Mouse (Mus musculus) heart, embryonic 15.5 days (tissue): ENCODE data around the gene Fam92b. TPM values are rescaled to one million over a fixed set of nuclear protein-coding genes. Genes with fewer than 3 reads are reported as not detected.

ENCODE experiments used
- ATAC-seq: fragments of 200-750 bp; cut with Nextera tagmentation; replicated peaks from 2 replicates; pipeline ENCODE4 v1.8.0; 2017; ENCODE audit warnings: low read depth, moderate TSS enrichment; ENCODE audit not compliant: insufficient number of reproducible peaks, insufficient read depth, low FRiP score
- H3K27ac ChIP-seq: fragments of 300-500 bp; sonication (generic); 2 replicates; pipeline ENCODE4 v1.5.1; 2015; ENCODE audit warnings: mild to moderate bottlenecking, inconsistent platforms
- H3K27me3 ChIP-seq: fragments of 300-500 bp; sonication (generic); 2 replicates; pipeline ENCODE4 v1.6.1; 2015; ENCODE audit warnings: inconsistent platforms
- H3K36me3 ChIP-seq: fragments of 300-500 bp; sonication (generic); 2 replicates; pipeline ENCODE4 v1.6.1; 2015; ENCODE audit warnings: mild to moderate bottlenecking, inconsistent platforms
- H3K4me1 ChIP-seq: fragments of 300-500 bp; sonication (generic); replicated peaks from 2 replicates; pipeline ENCODE4 v1.6.1; 2015; ENCODE audit warnings: inconsistent platforms
- H3K4me2 ChIP-seq: fragments of 300-500 bp; sonication (generic); 2 replicates; pipeline ENCODE4 v1.6.1; 2015; ENCODE audit warnings: inconsistent platforms, mild to moderate bottlenecking, moderate library complexity
- H3K4me3 ChIP-seq: fragments of 300-500 bp; sonication (generic); 2 replicates; pipeline ENCODE4 v1.5.1; 2015; ENCODE audit warnings: mild to moderate bottlenecking, inconsistent platforms
- H3K9ac ChIP-seq: fragments of 300-500 bp; sonication (generic); 2 replicates; pipeline ENCODE4 v1.6.1; 2015; ENCODE audit warnings: mild to moderate bottlenecking, inconsistent platforms
- H3K9me3 ChIP-seq: fragments of 300-500 bp; sonication (generic); replicated peaks from 2 replicates; pipeline ENCODE4 v1.6.1; 2016; ENCODE audit warnings: inconsistent platforms
- WGBS: fragments of 180-500 bp; shearing (Covaris S2); methylation state at CpG from one replicate; pipeline ENCODE4 v1.1.7; 2015; ENCODE audit warnings: mixed read lengths; 5-methylcytosine and 5-hydroxymethylcytosine counted together
- polyA plus RNA-seq: library from polyadenylated mRNA; unstranded; fragments of >200 nt; fragmentation: Nextera tagmentation; extraction: Ambion mirVana; gene quantifications from 2 replicates; pipeline ENCODE4 v1.2.1, GENCODE M21; 2015

Fam92b gene
- polyA plus RNA-seq = 0.36 and 0.38 TPM in 2 replicates

DNA sequence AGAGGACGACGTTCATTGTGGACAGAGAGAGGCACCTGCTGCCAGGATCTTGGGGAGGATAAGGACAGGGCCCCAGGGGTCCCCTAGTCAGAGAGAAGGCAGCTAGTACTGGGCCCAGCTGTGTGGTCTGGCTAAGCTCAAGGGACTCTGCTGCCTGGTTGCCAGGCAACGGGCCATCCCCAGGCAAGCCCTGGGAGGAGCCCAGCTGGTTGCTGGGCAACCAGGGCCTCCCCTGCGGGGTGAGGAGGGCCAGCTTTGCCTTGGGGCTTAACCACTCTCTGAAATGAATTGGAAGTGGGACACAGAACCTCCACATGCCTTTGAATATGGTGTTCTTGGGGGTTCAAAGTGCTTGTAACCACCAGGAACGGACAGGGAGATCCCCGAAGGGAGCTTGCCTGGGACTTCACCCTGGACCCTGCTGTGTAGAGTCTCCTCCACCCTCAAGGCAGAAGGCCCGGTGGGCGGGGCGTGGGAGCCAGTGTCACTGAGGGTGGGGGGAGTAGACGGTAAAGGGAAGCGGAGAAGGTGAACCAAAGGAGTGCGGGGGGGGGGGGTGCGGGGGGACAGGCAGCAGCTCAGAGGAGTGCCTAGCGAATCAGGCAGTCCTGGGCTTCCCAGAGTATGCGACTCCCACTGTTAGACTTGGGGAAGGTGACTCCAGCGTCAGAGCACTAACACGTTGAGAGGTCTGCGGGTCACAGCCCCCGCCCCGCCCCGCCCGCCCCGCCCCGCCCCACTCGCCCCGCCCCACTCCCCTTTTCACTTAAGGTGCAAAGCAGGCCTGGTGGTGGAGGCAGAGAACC, at the start of gene Fam92b:
Fam92b (minus strand) TSS at position 149 of the 806 bp plus-strand sequence.
- Histone ChIP-seq H3K27me3 (peaks cover 40% of the 10 kb centered on the region), H3K4me1 (peaks cover 24% of the 10 kb centered on the region), H3K36me3 (no peaks in the 10 kb centered on the region), H3K4me2 (peak within 1 kb of the TSS; percentile 47; the same call in 1 of the 2 replicates), H3K9me3 (no peaks in the 10 kb centered on the region), H3K27ac (no peak within 1 kb of the TSS), H3K4me3 (no peak within 1 kb of the TSS), H3K9ac (no peak within 1 kb of the TSS)
- peak; percentile 75 for ATAC-seq
- WGBS = 2% methylated on average over 23 of the region's 26 CpGs

- Histone ChIP-seq H3K36me3 (no peaks in the 10 kb centered on the region), H3K4me2 (no peak overlapping the region), H3K27me3 (peaks cover 16% of the 10 kb centered on the region), H3K4me1 (peaks cover 29% of the 10 kb centered on the region), H3K4me3 (no peak overlapping the region), H3K9ac (no peak overlapping the region), H3K27ac (no peak overlapping the region), H3K9me3 (no peaks in the 10 kb centered on the region)
- 55% methylated on average over 10 of the region's 10 CpGs for WGBS
- ATAC-seq = no peak
Observed at GRCm38 (mm10) chr8:120225421-120226151, 48.3 kb upstream of the Fam92b start.

- H3K9ac ChIP-seq = 0 out of 2 replicates have a peak overlapping the region, but pooled peaks have one; percentile 18
- H3K4me3 ChIP-seq = no peak overlapping the region
- no peaks in the 10 kb centered on the region for H3K9me3 ChIP-seq
- peaks cover 23% of the 10 kb centered on the region for H3K4me1 ChIP-seq
- H3K27me3 ChIP-seq = peaks cover 8% of the 10 kb centered on the region
- 56% methylated on average over 11 of the region's 11 CpGs for WGBS
- H3K27ac ChIP-seq = no peak overlapping the region
- no peaks in the 10 kb centered on the region for H3K36me3 ChIP-seq
- H3K4me2 ChIP-seq = no peak overlapping the region
- ATAC-seq = no peak
Observed at GRCm38 (mm10) chr8:120224521-120225420, 47.5 kb upstream of the Fam92b start.

- Histone ChIP-seq H3K9ac (no peak overlapping the region), H3K27ac (no peak overlapping the region), H3K36me3 (no peaks in the 10 kb centered on the region), H3K4me2 (no peak overlapping the region), H3K9me3 (no peaks in the 10 kb centered on the region), H3K27me3 (no peaks in the 10 kb centered on the region; the same call in 1 of the 2 replicates), H3K4me3 (no peak overlapping the region), H3K4me1 (peaks cover 13% of the 10 kb centered on the region)
- ATAC-seq = no peak
- 52% methylated on average over 11 of the region's 11 CpGs for WGBS
Observed at GRCm38 (mm10) chr8:120222548-120222947, 45.3 kb upstream of the Fam92b start.

GRCm38 (mm10) chr8:120216855-120217830, 39.9 kb upstream of the Fam92b start:
- 0 out of 2 replicates have a peak overlapping the region, but pooled peaks have one; percentile 24 for H3K4me2 ChIP-seq
- no peaks in the 10 kb centered on the region for H3K9me3 ChIP-seq
- WGBS = 14% methylated on average over 13 of the region's 13 CpGs
- H3K36me3 ChIP-seq = no peaks in the 10 kb centered on the region
- H3K4me1 ChIP-seq = peaks cover 37% of the 10 kb centered on the region
- no peak overlapping the region for H3K4me3 ChIP-seq
- peak; percentile 58; the same call in 1 of the 2 replicates for ATAC-seq
- H3K27ac ChIP-seq = peak overlapping the region; percentile 81
- peak overlapping the region; percentile 20; the same call in 1 of the 2 replicates for H3K9ac ChIP-seq
- no peaks in the 10 kb centered on the region; the same call in 1 of the 2 replicates for H3K27me3 ChIP-seq

GRCm38 (mm10) chr8:120215416-120216141, 38.3 kb upstream of the Fam92b start:
- H3K27me3 ChIP-seq = no peaks in the 10 kb centered on the region; the same call in 1 of the 2 replicates
- H3K9me3 ChIP-seq = no peaks in the 10 kb centered on the region
- ATAC-seq = no peak
- no peak overlapping the region for H3K4me2 ChIP-seq
- WGBS = 47% methylated on average over 7 of the region's 7 CpGs
- no peaks in the 10 kb centered on the region for H3K36me3 ChIP-seq
- H3K4me1 ChIP-seq = peaks cover 49% of the 10 kb centered on the region
- peak overlapping the region; percentile 41 for H3K27ac ChIP-seq
- no peak overlapping the region for H3K4me3 ChIP-seq
- H3K9ac ChIP-seq = no peak overlapping the region

DNA sequence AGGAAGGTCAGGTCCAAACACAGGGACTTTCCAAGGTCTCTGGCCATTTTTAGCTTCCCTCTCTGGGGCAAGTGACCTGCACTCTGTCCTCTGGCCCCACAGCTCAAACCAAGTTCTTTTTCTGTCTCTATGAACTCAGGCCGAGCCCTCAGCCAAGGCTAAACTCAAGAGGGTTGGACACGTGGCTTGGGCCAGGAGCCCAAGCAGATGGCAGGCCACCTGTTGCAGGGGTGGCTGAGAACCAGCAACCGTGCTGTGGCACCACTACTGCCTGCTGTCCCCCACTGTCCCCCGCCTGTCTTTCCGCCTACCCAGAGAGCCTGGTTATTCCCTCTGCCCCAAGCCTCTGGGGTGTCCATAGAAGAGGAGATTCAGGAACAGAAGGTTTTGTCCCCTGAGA, 36.7 kb upstream of the Fam92b start:
- Histone ChIP-seq H3K27me3 (no peaks in the 10 kb centered on the region), H3K9ac (no peak overlapping the region), H3K9me3 (no peaks in the 10 kb centered on the region), H3K36me3 (no peaks in the 10 kb centered on the region), H3K4me3 (no peak overlapping the region), H3K4me1 (peaks cover 52% of the 10 kb centered on the region), H3K4me2 (no peak overlapping the region), H3K27ac (no peak overlapping the region)
- 0 out of 2 replicates have a peak, but pooled peaks have one; percentile 21 for ATAC-seq
- WGBS = 61% methylated on average over 5 of the region's 5 CpGs

DNA sequence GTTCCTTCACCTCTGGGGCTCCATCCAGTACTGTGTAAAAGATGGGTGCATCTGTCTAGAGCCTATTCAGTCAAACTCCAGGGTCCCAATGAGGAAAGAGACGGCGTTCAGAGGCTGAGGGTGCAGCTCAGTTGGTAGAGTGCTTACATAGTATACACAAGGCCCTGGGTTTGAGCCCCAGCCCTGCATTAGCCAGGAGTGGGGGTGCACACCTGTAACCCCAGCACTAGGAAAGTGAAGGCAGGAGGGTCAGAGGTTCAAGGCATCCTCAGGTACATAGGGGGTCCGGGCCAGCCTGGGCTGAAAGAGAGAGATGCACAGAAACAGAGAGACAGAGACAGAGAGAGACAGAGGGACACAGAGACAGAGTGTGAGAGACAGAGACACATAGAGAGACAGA, 36.0 kb upstream of the Fam92b start:
- Histone ChIP-seq H3K27ac (no peak overlapping the region), H3K27me3 (no peaks in the 10 kb centered on the region), H3K4me1 (peaks cover 52% of the 10 kb centered on the region), H3K36me3 (no peaks in the 10 kb centered on the region), H3K4me2 (no peak overlapping the region), H3K9ac (no peak overlapping the region), H3K4me3 (no peak overlapping the region), H3K9me3 (no peaks in the 10 kb centered on the region)
- 92% methylated on average over 3 of the region's 3 CpGs for WGBS
- no peak for ATAC-seq

DNA sequence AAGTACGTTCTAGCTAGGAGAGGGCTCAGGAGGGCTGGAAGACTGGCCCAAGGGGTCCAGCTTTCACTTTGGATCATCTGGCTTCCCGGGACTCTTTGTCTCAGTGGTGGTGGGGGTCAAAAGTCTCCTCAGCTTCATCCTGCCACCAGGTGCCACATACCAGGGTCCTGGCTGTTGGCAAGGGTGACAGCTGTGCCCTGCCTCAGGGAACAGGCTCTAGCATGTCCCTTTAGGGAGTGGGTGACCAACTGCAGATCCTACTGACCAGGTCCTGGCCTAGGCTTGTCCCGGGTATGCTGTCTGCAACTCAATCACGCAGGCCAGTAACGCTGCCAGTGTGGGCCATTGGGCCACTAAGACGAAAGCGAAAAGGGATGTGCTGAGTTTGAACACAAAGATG, 35.3 kb upstream of the Fam92b start:
- Histone ChIP-seq H3K36me3 (no peaks in the 10 kb centered on the region), H3K4me2 (no peak overlapping the region), H3K27me3 (no peaks in the 10 kb centered on the region), H3K27ac (no peak overlapping the region), H3K4me3 (no peak overlapping the region), H3K9me3 (no peaks in the 10 kb centered on the region), H3K4me1 (peaks cover 49% of the 10 kb centered on the region), H3K9ac (no peak overlapping the region)
- no peak for ATAC-seq
- WGBS = 92% methylated on average over 7 of the region's 7 CpGs
